Mouse (Mus musculus): Measurements from ENCODE around the gene Plekhg4. TPM values are rescaled to one million over a fixed set of nuclear protein-coding genes. Genes with fewer than 3 reads are reported as not detected.

Plekhg4 gene
- total and polyA plus RNA-seq, 3 experiments = 0.44 to 1.1 (median 0.54) TPM

- Histone ChIP-seq H3K9ac (ENCODE audit: insufficient read depth, low read depth) (no peak overlapping the region), H3K4me2 (ENCODE audit: insufficient read depth, low read depth, poor library complexity, severe bottlenecking) (no peak overlapping the region), H3K36me3 (replicated peaks in 1 of 2; ENCODE audit: control insufficient read depth in 1 of 2, insufficient read depth in 1 of 2, low read length in 1 of 2) (peaks cover 2 to 23% of the 10 kb centered on the region in 2 experiments), H3K79me2 (replicated peaks; ENCODE audit: control insufficient read depth, extremely low read depth, insufficient read depth, poor library complexity, severe bottlenecking) (no peaks in the 10 kb centered on the region), H3K4me1 (ENCODE audit: control insufficient read depth in 1 of 2, insufficient read depth in 2 of 2) (peaks cover 9 to 18% of the 10 kb centered on the region in 2 experiments), H3K27ac (ENCODE audit: insufficient read depth, low read depth) (no peak overlapping the region), H3K27me3 (replicated peaks) (no peaks in the 10 kb centered on the region), H3K4me3 (replicated peaks in 1 of 3; ENCODE audit: low read depth in 2 of 3, low read length in 2 of 3, poor library complexity in 1 of 3) (no peak overlapping the region), H3K9me3 (replicated peaks; ENCODE audit: low read length) (no peaks in the 10 kb centered on the region)
- no peak for DNase-seq (ENCODE audit: extremely low read depth)
- TF ChIP-seq GABPA (IDR thresholded peaks at IDR 0.05; ENCODE audit: insufficient replicate concordance, low read depth, low read length) (no peak), MAX (IDR thresholded peaks at IDR 0.05; ENCODE audit: low read length) (no peak), NRF1 (IDR thresholded peaks at IDR 0.05; ENCODE audit: low read depth, low read length) (no peak)
- in situ Hi-C loops (cut with MboI; ENCODE audit: low pct_ligation_motif_present, low pct_unique_long_range_greater_than_20kb, low sequenced_read_pairs) (no loop called here), dilution Hi-C loops (cut with MboI; ENCODE audit: extremely low pct_ligation_motif_present, extremely low pct_unique_long_range_greater_than_20kb, low sequenced_read_pairs) (no loop called here)
These were observed 16.4 kb upstream of the Plekhg4 start for GRCm38 (mm10) chr8:105356681-105357080.

- DNase-seq (ENCODE audit: extremely low read depth) = no peak
- no peaks in the 10 kb centered on the region for H3K79me2 ChIP-seq (replicated peaks; ENCODE audit: control insufficient read depth, extremely low read depth, insufficient read depth, poor library complexity, severe bottlenecking)
- in situ Hi-C loops (cut with MboI; ENCODE audit: low pct_ligation_motif_present, low pct_unique_long_range_greater_than_20kb, low sequenced_read_pairs) = no loop called here
- no peak overlapping the region for H3K4me3 ChIP-seq (replicated peaks in 1 of 3; ENCODE audit: low read depth in 2 of 3, low read length in 2 of 3, poor library complexity in 1 of 3)
- H3K4me1 ChIP-seq (ENCODE audit: control insufficient read depth in 1 of 2, insufficient read depth in 2 of 2) = peaks cover 9 to 18% of the 10 kb centered on the region in 2 experiments
- TF ChIP-seq USF1 (IDR thresholded peaks at IDR 0.05; ENCODE audit: low read depth, low read length) (no peak), UBTF (IDR thresholded peaks at IDR 0.05; ENCODE audit: low read depth, low read length) (no peak), MAX (IDR thresholded peaks at IDR 0.05; ENCODE audit: low read length) (no peak), SMC3 (IDR thresholded peaks at IDR 0.05; ENCODE audit: low read depth, low read length) (no peak), MYC (IDR thresholded peaks at IDR 0.05; ENCODE audit: low read depth, low read length) (no peak), MAFK (IDR thresholded peaks at IDR 0.05; ENCODE audit: insufficient replicate concordance, low read length) (no peak), JUN (IDR thresholded peaks at IDR 0.05; ENCODE audit: insufficient read depth, low read depth, low read length) (no peak), BHLHE40 (IDR thresholded peaks at IDR 0.05; ENCODE audit: low read depth, low read length) (no peak), CTCF (conservative IDR thresholded peaks at IDR 0.05 in 1 of 2, IDR thresholded peaks at IDR 0.05 in 1 of 2; ENCODE audit: low read depth in 2 of 2, low read length in 2 of 2) (no peak), ELF1 (IDR thresholded peaks at IDR 0.05; ENCODE audit: low read depth, low read length) (no peak), TCF12 (IDR thresholded peaks at IDR 0.05; ENCODE audit: low read depth, low read length) (no peak), USF2 (conservative IDR thresholded peaks at IDR 0.05; ENCODE audit: low read depth, low read length) (no peak), RCOR1 (conservative IDR thresholded peaks at IDR 0.05; ENCODE audit: low read depth, low read length) (no peak), TBP (conservative IDR thresholded peaks at IDR 0.05; ENCODE audit: low read depth, low read length) (no peak), NRF1 (IDR thresholded peaks at IDR 0.05; ENCODE audit: low read depth, low read length) (no peak), ZNF384 (IDR thresholded peaks at IDR 0.05; ENCODE audit: low read depth, low read length) (no peak), MEF2A (IDR thresholded peaks at IDR 0.05; ENCODE audit: borderline replicate concordance, low read depth, low read length) (no peak), GABPA (IDR thresholded peaks at IDR 0.05; ENCODE audit: insufficient replicate concordance, low read depth, low read length) (no peak), MAZ (IDR thresholded peaks at IDR 0.05; ENCODE audit: low read depth, low read length) (no peak)
- H3K9me3 ChIP-seq (replicated peaks; ENCODE audit: low read length) = no peaks in the 10 kb centered on the region
- H3K36me3 ChIP-seq (replicated peaks in 1 of 2; ENCODE audit: control insufficient read depth in 1 of 2, insufficient read depth in 1 of 2, low read length in 1 of 2) = peaks cover 2 to 27% of the 10 kb centered on the region in 2 experiments
- dilution Hi-C loops (cut with MboI; ENCODE audit: extremely low pct_ligation_motif_present, extremely low pct_unique_long_range_greater_than_20kb, low sequenced_read_pairs) = no loop called here
- H3K4me2 ChIP-seq (ENCODE audit: insufficient read depth, low read depth, poor library complexity, severe bottlenecking) = no peak overlapping the region
- no peak overlapping the region for H3K27ac ChIP-seq (ENCODE audit: insufficient read depth, low read depth)
- no peaks in the 10 kb centered on the region for H3K27me3 ChIP-seq (replicated peaks)
- no peak overlapping the region for H3K9ac ChIP-seq (ENCODE audit: insufficient read depth, low read depth)
These were observed 13.9 kb upstream of the Plekhg4 start for GRCm38 (mm10) chr8:105359208-105359607.

Data from CH12.LX (cell line).